Mouse (Mus musculus) common myeloid progenitor, adult 5-6 weeks (primary cell): ENCODE results near the gene Agap1. TPM values are rescaled to one million over a fixed set of nuclear protein-coding genes. Genes with fewer than 3 reads are reported as not detected.
A peak's percentile ranks its signal among the peaks of the same experiment; 100 is the strongest.

ENCODE experiments used
- ATAC-seq: replicated peaks from 2 replicates; pipeline ENCODE4 v1.8.0; 2016; ENCODE audit warnings: low read depth, mild to moderate bottlenecking, moderate TSS enrichment, inconsistent platforms; ENCODE audit not compliant: poor library complexity, severe bottlenecking
- total RNA-seq: library from RNA; stranded (forward); fragments of 200-1000, 187-1606 nt; gene quantifications from 2 replicates; pipeline ENCODE4 v1.2.3, GENCODE M21; 2017

Gene Agap1
- total RNA-seq, 1 experiment from 2014 or later: 14.2 TPM

DNA sequence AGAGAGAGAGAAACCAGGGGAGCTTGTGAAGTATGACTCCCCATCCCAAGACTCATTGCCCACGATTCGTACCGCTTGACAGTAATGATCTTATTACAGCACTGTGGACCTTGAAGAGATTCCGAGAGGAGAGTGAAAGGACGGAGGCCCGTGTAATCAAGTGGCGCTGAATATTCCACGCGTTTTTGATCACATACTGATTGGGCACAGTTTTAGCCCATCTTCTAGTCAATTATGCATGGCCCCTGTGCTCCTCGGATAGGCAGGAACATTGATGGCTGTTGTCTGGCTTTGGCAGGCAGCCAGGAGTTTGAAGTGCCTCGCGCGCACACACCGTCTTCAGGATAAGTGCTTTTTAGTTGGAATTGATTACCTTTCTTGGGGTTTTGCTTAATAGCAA, 344.1 kb downstream of the Agap1 start:
- ATAC-seq: no peak

DNA sequence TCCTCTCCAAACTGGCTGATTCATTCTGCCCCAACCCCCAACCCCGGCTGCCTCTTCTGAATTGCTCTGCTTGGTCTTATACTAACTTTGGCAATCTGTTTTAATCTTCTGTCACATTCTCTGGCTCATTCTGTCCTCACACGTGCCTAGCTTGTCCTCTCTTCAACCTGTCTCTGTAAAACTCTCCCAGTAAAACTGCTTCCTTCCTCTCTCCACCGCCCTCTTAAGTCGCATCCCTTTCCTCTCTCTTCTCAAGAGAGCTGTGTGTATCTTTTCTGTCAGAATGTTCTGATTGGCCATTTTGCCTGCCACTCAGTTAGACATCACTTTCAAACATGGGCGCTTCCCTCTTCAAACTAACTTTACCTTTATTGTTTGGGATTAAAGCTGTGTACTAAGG, 346.9 kb downstream of the Agap1 start:
- ATAC-seq: no peak

DNA sequence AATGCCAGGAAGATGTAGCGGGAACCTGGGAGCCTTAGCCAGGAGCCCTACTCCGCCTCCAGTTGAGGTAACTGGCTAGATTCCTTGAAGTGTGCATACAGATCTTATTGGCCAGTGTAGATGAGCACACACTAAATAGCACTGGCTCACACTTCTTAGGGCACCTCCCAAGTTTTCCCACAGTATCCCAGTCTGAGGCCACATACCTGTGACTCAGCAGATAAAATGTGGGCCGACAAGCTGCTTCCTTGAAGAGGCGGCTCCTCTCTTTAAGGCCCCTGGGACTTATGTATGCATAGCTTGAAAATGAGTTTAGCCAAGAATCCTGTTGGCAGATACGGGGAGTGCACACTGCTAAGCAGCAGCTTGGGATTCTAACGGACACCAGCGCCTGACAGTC, 350.4 kb downstream of the Agap1 start:
- ATAC-seq: no peak

DNA sequence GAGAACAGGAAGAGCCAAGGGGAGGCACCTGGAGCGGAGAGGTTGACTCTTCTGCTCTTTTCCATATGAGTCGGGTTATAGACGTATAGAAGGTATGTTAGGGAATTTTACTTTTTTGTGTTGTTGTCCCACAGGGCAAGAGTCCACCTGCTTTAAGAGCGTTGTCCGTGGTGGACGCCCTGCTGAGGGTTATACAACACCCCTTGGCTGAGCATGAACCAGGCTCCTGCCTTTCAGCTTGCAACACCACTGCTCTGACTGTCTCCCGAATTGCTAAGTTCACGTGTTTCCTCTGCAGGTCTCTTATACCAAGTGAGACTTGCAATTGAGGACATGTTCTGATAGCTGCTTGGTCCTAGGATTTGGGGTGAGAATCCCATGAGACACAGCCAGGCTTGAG, 358.2 kb downstream of the Agap1 start:
- ATAC-seq: no peak

DNA sequence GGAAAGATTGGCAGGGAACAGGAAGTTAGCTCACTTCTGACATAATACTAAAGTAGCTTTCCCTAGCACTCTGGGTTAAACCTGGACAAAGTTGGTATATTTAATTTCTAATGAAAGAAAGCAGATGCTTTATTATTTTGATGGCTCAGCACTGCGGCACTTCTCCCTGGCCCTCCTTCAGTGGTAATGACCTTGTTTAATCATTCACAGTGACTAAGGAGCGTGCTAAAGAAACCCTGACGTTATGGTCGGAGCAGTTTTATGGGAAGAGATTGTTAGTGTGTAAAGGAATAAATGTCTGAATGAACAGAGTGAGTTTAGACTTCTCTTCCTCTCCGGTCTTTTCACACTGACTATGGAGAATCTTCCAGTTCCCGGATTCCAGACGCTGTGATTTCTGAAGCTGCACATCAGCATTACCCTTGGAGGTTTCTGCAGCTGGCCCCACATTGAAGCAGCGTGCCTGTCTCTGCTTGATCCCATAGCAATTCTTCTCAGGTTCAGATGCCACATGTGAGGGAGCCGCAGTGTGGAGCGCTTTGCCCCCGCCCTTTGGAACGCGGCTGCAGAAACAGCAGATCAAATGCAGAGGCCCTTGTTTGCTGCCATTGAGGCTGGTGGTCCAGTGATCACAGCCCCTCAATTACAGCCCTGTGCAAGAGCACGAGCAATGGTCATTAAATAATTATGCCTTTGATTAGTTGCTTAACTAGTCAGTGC, 362.0 kb downstream of the Agap1 start:
- no peak for ATAC-seq

DNA sequence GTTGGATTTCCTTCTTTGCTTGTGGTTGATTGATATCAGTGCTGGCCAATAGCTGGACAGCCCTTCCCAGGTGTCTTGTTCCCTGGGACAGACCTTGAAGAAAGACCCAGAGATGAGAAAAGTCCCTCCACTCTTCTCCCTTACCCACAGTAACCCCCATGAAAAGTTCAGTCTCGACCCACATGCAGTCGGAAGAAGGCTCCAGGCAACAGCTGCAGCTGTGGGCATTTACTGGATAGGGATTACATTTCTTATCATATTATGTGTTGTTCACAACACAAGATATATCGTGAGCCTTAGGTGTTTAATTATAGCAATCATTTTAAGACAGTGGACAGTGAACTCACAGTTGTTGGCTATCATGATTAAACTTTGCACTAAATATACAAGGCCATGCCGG, 367.2 kb downstream of the Agap1 start:
- no peak for ATAC-seq

DNA sequence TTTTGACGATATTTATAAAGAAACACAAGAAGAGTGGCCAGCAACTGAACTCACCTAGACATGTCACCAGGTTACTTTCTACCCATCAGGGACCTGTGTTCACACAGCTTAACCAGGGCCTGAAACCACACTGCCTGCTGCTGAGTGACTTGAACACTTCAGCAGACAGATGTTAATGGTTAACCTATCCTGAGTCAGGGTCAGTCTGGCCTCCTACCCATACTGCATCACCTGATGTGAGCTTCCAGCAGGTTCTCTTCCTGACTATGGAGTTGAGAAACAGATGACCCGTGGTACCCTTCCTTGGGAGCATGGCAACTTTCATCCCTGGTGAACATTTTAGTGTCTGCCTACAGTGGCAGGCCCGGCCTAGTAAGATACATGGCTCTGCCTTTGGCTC, 367.8 kb downstream of the Agap1 start:
- ATAC-seq: no peak

DNA sequence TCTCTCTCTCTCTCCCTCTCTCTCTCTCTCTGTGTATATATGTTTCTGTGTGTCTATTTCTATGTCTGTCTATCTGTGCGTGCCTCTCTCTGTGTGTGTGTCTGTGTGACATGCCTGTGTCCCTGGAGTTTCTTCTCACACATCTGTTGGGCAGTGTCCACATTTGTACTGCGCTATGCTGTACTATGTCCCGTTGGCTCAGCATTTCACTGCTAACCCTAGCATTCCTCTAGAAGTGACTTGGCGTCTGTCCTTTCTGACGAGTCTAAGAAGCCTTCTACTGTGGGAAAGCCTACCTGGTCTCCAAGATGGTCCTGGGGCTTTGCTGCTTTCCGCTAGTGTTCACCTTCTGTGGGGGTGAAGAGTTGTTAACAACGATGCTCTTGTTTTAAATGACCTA, 368.4 kb downstream of the Agap1 start:
- ATAC-seq: no peak

DNA sequence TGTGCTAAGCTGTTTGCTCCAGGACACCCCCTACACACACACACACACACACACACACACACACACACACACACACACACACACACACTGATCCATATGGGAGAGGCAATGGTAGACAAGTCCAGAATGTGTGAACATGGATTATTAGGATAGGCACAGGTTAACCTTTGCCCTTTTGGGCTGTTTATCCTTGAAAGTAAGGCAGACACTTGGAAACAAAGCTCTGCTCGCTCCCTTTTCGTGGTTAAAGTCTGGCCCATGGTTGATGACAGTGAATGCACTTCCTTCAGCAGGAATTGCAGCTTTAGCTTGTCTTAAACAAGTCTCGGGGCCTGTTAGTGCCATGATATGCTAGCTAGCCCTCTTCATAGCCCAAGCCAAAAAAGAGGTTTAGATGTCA, 372.4 kb downstream of the Agap1 start:
- no peak for ATAC-seq

DNA sequence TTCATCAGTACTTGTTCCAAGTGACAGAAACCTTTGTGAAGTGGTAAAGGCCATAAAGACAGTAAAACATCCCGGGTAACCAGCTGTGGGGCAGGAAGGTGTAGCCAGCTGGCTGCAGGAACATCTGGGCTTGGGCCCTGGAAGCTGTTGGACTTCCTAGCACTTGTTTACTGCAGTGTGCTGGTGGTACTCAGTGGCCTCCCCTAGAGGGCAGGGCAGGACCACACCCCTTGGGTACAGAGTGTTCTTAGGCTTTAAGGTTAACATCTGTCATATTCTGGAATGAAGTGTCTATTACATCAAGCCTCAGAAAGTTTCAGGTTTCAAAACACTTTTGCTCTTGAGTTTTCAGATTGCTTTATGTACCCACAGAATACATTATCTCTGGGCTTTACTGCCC, 376.5 kb downstream of the Agap1 start:
- no peak for ATAC-seq

DNA sequence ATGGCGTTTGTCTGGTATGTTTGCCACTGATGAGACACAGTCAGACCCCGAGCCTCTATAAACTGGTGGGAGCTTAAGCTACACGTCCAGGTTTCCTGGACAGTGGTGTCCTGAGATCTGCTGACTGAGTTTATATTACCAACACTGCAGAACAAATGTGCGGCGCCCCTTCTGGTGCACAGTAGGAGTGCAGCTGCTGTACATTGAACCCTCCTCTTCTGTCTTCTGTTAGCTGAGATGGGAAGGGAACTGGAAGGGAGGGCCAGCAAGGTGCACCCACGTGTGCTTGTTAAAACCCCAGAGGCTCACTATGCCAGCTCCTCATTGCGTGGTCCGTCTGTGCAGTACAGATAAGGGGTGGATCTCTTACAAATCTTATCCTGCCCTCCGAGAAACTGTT, 389.5 kb downstream of the Agap1 start:
- no peak for ATAC-seq

DNA sequence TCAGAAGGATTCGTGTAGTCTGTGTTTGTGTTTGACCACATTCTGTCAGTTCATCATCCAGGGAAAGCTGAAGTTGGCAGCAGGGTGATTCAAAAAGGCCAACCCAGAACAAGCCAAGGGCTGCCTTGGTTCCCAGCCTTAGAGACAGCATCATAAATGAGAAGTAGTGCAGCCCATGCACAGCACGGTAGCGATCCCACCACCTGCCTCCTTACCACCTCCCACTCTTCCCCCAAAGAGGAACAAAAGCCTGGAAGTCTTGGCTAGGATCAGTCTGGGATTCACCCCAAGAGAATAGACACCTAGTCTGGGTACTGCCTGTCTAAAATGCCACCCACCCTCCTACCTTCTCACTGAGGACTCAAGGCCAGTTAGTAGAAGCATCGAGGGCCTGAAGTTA, 390.9 kb downstream of the Agap1 start:
- no peak for ATAC-seq

DNA sequence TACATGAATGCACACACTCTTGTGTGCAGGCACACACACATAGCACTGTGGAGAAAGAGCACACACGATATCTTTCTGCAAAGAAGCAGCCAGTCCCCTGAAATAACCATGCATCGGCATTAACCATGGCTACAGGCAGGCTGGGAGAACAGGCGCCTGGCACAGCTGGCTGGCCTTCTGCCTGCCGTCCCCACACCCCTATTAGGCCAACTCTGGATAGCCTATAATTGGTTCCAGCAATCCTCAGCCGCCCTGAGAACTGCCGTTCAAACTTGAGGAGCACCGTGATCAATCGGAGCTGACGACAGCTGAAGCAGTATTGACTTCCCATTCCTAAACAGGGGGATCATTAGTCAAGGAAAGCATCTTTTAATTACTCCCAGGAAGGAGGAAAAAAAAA, 391.5 kb downstream of the Agap1 start:
- ATAC-seq: no peak

DNA sequence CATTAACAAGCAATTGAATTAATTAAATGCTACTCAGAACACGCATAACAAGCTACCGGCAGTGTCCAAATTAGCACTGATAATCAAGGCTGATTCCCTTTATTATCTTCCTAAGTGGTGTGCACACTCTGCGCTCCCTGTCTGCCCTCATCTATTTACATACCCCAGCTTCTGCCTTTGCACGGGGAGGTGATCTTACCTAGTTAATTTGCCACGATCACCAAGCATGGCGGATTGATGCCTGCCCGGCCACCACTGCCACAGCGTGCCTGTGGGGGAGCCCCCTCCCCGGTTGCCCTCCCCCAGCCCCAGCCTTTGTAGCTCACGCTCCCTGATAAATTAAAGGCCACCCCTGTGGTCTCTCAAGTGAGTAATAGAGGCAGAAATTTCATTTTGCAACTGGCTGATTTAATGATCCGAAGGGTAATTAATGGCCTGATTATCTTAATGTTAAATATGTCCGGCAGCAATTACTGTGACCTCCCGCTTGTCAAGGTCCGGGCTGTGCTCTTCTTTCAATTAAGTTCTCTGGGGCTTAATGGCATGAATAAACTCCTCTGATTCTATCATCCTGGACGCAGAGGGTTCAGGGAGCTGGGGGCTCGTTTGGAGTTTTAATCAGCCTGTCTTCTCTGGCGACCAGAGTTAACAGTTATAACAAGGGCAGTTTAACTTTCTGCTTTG, 393.9 kb downstream of the Agap1 start:
- ATAC-seq: no peak

DNA sequence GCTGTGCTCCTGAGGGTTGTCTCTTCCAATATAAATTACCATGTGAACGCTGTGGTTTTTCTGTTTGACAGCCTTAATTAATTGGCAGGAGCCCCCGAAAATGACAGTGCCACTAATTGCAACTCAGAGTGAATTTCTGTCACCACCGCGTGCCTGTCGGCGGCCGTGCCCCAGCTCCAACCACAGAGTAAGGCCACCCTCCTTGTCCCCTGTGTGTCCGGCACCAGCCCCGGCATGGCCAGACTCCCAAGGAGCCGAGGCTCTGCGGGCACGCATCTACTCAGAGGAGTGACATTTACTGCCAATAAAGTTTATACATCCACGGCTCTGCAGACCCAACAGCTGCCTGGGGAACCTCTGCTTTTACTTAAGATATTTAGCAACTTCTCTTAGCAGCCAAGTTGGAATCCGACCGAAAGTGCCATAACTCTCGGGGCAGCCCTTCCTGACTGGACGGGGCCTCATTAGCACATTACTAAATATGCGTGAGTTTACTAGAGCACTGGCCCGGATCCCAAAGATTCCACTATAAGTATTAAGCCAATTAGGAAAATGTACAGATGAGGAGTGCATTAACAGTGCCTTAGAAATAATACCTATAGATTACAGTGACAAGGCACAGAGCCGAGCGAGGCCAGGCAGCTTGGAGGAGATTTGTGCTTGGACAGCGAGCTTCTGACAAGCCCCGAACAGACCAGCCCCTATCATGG, 394.7 kb downstream of the Agap1 start:
- ATAC-seq: no peak

DNA sequence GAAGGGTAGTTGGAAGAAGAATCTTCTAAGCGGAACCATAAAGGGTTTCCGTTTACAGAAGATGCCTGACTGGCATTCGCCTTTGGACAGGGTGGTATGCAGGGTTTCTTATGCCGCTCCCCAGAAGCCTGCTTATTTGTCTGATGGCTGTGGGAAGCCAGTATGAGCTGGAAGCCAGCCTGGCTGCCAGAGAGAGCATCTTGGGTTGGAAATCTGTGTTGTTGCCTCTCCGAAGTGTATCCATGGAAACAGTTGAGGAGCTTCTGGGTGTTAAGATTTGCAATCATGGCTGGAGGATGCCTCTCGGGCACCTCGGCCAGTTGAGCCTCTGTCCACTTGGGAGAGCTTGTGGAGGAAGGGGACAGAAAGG, 395.2 kb downstream of the Agap1 start:
- no peak for ATAC-seq

DNA sequence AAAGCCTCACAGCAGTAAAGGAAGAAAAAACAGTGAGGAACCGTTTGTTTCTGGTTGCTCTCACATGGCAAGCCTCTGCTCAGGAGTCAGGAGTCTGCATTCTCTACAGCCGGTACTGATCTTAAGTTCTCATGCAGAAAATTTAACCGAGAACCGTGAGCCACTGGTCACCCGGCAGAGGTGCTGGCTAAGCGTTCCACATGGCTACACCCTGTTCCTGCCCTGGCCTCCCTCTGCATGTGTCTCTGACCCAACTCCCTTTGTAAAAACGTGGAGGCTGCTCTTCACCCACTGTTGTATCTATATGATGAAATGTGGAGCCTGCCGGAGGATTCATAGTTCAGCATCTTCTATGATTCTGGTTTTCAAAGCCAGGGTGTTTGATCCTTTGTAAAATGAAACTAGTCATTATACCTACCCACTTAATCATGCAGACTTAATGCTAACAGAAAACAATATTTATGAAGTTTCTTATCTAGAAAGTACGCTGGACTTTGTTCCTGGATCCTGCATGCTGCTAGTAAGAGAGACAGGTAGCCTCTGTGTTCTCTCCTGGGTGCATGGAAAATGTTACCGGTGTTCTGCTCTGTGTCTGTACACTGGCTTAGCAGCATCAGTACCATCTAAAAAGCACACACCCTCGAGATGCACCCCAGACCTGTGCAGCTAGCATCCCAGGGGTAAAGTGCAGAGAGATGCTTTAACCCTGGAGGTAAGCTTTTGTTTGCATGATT, 396.2 kb downstream of the Agap1 start:
- ATAC-seq: no peak

DNA sequence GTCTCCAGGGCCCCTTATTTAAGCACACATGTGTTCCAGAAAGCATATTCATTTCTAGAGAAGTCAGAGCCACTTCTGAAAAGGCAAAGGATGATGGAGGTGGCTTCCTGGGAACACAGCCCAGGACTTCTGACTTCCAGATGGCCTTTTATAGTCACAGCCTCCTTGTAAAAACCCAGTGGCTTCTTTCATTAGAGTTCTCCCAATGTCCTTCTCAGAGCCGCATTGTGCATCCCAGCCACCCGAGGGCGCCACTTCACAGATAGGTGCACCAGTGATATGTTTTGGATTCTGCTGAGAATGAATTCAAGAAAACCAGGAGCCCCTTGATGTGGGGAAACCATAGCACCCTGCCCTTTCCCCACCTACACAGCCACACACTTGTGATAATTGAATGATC, 404.6 kb downstream of the Agap1 start:
- ATAC-seq: peak; percentile 73

DNA sequence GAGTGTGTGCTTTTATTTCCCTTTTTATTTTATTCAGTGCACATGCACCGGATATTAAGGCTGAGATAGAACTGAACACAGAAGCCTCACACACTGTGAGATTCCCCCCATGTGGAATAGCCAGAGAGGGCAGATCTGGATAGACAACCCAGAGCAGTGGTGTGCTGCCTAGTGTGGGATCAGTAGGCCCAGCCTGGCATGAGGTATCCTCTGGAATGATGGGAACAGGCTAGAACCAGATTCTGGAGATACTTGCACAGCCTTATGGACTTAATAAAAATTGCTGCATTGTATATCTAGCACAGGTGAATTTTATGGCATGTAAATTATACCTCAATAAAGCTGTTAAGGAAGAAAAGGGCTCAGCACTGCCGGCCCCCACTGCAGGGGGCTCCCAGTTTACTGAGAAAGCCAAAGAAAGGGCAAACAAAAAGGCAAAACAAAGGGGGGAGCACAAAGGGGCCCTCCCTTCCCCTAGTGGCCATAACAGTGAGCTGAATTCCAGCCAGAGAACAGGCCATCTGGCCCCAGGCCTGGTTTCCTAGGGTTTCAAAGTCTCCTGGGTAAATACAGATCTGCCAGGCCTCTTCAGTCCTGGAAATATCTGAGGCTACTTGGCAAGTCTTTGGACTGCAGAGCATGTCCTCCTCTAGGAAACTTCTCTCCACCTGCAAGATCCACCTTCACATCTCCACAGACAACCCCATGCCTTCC, 405.6 kb downstream of the Agap1 start:
- ATAC-seq: no peak

DNA sequence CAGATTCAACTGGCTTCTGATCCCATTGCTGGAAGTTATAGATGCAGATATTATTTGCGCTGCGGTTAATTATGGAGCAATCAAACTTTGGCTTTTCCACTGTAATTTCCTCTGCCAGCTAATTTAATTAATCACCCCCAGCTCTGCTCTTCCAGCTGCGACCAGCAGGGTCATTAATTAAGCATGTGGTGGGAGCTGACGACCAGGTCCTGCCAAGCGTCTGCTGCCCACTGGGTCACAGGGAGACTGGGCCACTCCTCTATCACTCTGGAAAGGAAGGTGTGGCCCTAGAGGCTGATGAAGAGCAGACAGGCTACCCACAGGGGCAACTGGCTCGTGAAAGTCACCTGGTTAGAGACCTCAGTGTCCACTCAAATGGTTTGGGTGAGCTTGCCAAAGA, 411.2 kb downstream of the Agap1 start:
- ATAC-seq: no peak
